Mouse (Mus musculus) monocyte, adult 5-6 weeks (primary cell): ENCODE results near the gene Immp2l. TPM values are rescaled to one million over a fixed set of nuclear protein-coding genes. Genes with fewer than 3 reads are reported as not detected.
"Not testable (repeated sequence)": the region's sequence is repeated elsewhere in the genome, so short reads cannot be mapped to it uniquely, and the experiment has no call there.

ENCODE experiments used
- ATAC-seq: fragments of 153-309, 156-312 bp; replicated peaks from 2 replicates; pipeline ENCODE4 v1.8.0; 2017; ENCODE audit warnings: mild to moderate bottlenecking; ENCODE audit not compliant: low TSS enrichment, insufficient number of reproducible peaks, severe bottlenecking, poor library complexity, low FRiP score
- total RNA-seq: library from RNA; stranded (forward); fragments of 200-1000, 200-491, 200-594 nt; gene quantifications from 3 replicates; pipeline ENCODE4 v1.2.3, GENCODE M21; 2017

The Immp2l gene
- total RNA-seq, 1 experiment from 2014 or later: not detected

GRCm38 (mm10) chr12:41710608-41711007 lies 686.7 kb downstream of the Immp2l start:
- no peak for ATAC-seq

DNA sequence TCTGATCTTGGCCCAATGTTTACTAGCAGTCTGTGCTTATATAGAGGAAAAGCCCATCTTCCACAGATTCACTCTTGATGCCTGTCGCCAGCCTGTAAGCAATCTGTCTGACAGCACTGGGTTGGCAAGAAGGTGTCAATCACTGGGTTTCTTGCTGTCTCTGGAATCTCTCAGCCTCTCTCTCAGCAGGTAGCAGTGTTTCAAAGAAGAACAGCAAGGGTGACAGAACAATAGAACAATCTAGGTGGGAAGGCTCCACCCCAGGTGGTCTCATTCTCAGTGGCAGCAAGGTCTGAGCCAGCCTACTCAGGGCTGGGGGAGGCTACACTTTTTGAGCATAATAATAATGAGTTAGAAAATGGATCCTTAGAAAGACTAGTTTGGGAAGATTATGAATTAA lies 693.1 kb downstream of the Immp2l start:
- no peak for ATAC-seq

DNA sequence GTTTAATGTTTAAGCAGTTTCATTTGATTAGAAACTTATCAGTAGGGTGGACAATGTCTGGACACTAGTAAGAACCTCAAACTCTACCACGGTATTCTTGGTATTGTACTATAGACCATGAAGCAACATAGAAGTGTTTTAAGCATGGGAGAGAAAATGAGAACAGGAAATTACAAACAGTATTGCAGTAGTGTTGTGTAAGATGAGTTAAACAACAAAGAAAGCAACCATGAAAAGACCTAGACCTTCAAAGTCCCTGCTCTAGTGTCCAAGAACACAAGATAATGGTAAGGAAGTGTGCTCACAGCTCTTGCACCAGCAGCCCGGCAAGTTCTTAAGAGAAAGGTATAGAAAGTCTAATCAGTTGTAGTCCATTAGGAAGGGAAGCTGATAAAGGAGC lies 700.7 kb downstream of the Immp2l start:
- ATAC-seq: no peak

DNA sequence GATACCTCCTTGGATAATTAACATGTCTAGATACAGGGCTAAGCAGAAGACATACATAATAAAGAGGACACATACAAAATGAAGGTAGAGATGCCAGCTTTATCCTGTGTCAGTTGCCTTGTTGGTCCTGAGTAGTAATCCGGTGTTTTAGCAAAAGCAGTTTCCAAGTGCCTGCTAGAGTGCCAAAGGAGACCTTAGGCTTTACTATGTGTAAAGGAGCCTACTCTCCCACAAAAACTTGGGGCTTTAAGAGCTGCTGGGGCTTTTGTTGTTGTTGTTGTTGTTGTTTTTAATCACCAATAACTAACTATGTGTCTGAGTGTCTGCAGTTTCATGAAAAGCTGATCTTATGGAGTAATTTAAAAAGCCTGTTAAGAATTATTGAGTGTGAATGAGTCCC lies 702.8 kb downstream of the Immp2l start:
- no peak for ATAC-seq

GRCm38 (mm10) chr12:41727221-41727620 lies 703.3 kb downstream of the Immp2l start:
- no peak for ATAC-seq

- no peak for ATAC-seq
Measured at GRCm38 (mm10) chr12:41727764-41728338, 704.0 kb downstream of the Immp2l start.

- no peak for ATAC-seq
Measured at GRCm38 (mm10) chr12:41728467-41728866, 704.6 kb downstream of the Immp2l start.

DNA sequence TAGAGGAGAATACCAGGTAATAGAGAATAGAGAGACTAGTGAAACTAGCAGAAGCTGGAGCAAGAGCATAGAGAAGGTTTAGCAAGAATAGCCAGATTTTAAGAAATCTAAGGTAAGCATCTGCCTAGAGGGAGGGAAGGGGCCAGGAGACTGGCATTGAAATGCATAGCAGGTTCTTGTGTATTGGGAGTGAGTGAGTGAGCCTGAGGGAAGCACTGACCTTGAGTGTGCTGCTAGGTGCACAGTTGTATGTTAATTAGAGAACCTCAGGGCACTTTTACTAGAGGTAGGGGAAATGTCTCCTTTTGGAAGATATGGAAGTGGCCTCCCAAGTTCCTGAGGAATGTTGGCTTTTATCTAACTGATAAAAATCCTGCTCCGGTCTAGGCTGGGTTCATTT lies 705.9 kb downstream of the Immp2l start:
- no peak for ATAC-seq

DNA sequence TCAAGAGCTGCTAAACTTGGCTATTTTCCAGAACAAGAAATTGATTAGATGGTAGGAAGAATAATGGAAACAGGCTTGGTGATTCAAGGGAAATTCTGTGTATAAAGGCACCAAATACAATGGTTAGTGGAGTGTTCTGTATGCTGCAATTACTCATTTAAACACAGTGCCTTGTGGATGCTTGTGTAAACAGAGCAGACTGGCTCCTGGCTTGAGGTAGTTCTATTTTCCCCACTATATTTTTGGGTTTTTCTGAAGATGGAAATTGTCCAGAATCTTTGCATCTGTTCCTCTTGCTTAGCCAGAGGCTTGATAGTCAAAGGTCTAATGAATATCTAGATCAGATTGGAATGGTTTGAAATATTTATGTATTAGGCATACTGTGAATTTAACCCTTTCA lies 709.3 kb downstream of the Immp2l start:
- no peak for ATAC-seq

GRCm38 (mm10) chr12:41742887-41743286 lies 719.0 kb downstream of the Immp2l start:
- no peak for ATAC-seq

- ATAC-seq: no peak
Measured at GRCm38 (mm10) chr12:41763396-41763795, 739.5 kb downstream of the Immp2l start.

- ATAC-seq: no peak
Measured at GRCm38 (mm10) chr12:41773961-41774360, 750.1 kb downstream of the Immp2l start.

DNA sequence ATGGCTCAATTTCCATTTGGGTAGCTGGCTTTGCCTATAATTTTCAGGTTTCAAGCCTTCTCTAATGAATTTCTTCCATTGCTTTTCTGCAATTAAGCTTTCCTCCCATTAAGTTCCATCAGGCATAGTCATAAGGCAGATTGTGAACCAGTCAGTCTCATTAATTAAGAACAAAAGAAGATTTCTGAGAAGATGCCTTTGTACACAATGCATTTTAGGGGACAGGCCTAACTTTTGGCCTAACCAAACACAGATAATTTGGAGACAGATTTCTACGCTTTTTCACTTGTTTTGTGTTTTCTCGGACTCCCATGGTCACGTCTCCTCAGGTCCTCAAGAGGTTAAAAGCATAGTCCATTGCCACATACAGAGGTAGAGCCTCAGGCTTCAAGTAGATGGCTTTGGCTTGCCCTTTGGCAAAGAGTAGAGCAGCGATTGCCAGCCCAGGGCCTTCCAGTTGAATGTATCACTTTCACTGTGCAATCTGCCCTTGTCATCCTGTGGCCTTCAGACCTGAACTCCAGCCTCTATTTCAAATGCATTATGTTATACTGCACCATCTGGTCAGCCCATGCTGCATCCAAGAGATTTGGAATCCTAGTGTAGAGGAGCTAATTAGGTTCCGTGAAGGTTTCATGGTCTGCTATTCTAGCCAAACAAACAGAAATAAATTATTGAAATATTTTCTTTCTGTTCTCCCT lies 750.9 kb downstream of the Immp2l start:
- ATAC-seq: no peak

- not testable (repeated sequence) for ATAC-seq
Measured at GRCm38 (mm10) chr12:41777762-41778161, 753.9 kb downstream of the Immp2l start.

GRCm38 (mm10) chr12:41793681-41794080 lies 769.8 kb downstream of the Immp2l start:
- not testable (repeated sequence) for ATAC-seq

GRCm38 (mm10) chr12:41829517-41829916 lies 805.6 kb downstream of the Immp2l start:
- no peak for ATAC-seq

GRCm38 (mm10) chr12:41831731-41832130 lies 807.8 kb downstream of the Immp2l start:
- ATAC-seq: no peak

DNA sequence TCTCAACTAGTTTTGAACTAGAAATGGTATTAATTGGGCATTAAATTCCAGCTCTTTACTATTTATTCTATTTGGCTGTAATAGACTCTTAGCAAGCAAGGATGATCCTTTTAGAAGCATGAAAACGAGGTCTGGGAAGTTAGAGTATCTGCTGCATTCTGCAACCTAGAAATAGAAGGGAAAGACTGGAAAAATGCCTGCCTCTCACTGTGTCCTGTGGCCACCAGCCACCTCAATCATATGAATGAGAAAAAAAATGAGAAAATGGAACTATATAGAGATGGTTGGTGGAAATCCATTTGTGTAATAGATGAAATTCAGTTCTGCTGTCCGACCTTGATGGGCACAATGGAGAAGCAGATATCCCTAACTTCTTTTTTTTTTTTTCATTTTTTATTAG lies 810.8 kb downstream of the Immp2l start:
- no peak for ATAC-seq

DNA sequence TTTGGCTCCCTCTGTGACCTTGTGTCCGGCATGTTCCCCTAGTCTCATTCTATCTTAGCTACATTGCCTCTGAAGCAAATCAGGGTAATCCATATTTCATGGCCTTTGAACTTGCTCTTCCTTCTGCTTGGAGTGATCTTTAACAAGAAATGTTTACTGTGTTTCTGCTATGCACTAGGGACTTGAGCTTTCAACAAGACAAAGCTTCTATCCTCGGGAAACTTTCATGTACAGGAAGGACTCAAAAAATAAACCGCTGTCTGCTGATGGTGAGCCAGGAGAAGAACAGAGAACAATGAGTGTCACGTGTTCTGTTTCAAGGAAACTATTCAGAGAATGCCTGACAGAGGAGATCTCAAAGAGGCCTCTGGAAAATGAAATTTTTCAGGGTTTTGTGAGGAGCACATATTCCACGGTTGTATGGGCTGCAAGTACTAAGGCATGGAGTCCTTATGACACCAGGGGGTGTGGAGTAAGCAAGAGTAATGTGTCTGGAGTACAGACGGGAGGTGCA lies 814.5 kb downstream of the Immp2l start:
- no peak for ATAC-seq

- ATAC-seq: no peak
Measured at GRCm38 (mm10) chr12:41839241-41839640, 815.4 kb downstream of the Immp2l start.
